Mouse (Mus musculus) lung, embryonic 14.5 days (tissue): Measurements from ENCODE around the gene Hagh. TPM values are rescaled to one million over a fixed set of nuclear protein-coding genes. Genes with fewer than 3 reads are reported as not detected.

ENCODE experiments used
- ATAC-seq: fragments of 200-750 bp; cut with Nextera tagmentation; 2 replicates; pipeline ENCODE4 v1.8.0; 2017; ENCODE audit warnings: mild to moderate bottlenecking, moderate TSS enrichment, moderate library complexity; ENCODE audit not compliant: insufficient read depth
- DNase-seq: peaks from one replicate; pipeline ENCODE4 v3.0.0-alpha.2; 2015
- H3K27ac ChIP-seq: fragments of 300-500 bp; sonication (generic); 2 replicates; pipeline ENCODE4 v1.5.1; 2014; ENCODE audit warnings: low read depth, mild to moderate bottlenecking, moderate library complexity
- H3K27me3 ChIP-seq: fragments of 300-500 bp; sonication (generic); 2 replicates; pipeline ENCODE4 v1.6.1; 2014; ENCODE audit warnings: low read length, control low read depth; ENCODE audit not compliant: insufficient read depth
- H3K36me3 ChIP-seq: fragments of 300-500 bp; sonication (generic); 2 replicates; pipeline ENCODE4 v1.6.1; 2014; ENCODE audit warnings: control low read depth; ENCODE audit not compliant: insufficient read depth
- H3K4me1 ChIP-seq: fragments of 300-500 bp; sonication (generic); 2 replicates; pipeline ENCODE4 v1.6.1; 2014; ENCODE audit warnings: antibody characterized with exemption, control low read depth; ENCODE audit not compliant: insufficient read depth
- H3K4me2 ChIP-seq: fragments of 300-500 bp; sonication (generic); 2 replicates; pipeline ENCODE4 v1.6.1; 2014; ENCODE audit warnings: mild to moderate bottlenecking
- H3K4me3 ChIP-seq: fragments of 300-500 bp; sonication (generic); 2 replicates; pipeline ENCODE4 v1.5.1; 2014; ENCODE audit warnings: low read depth, low read length
- H3K9ac ChIP-seq: fragments of 300-500 bp; sonication (generic); 2 replicates; pipeline ENCODE4 v1.6.1; 2014
- H3K9me3 ChIP-seq: fragments of 300-500 bp; sonication (generic); 2 replicates; pipeline ENCODE4 v1.6.1; 2016; ENCODE audit warnings: low read depth, low read length, control low read depth
- CTCF ChIP-seq: IDR thresholded peaks from 2 replicates; pipeline ENCODE4 v1.5.1; 2016; ENCODE audit warnings: antibody characterized with exemption, low read depth
- WGBS: fragments of 180-500 bp; shearing (Covaris S2); extraction: QIAGEN DNeasy Blood & Tissue Kit; methylation state at CpG from one replicate; pipeline ENCODE4 v1.1.7; 2014; 5-methylcytosine and 5-hydroxymethylcytosine counted together
- polyA plus RNA-seq: library from polyadenylated mRNA; unstranded; fragments of >200 nt; fragmentation: Nextera tagmentation; extraction: Ambion mirVana; gene quantifications from 2 replicates; pipeline ENCODE4 v1.2.1, GENCODE M21; 2014

Hagh gene
- polyA plus RNA-seq, 1 experiment from 2014 or later = 24.8 TPM

GRCm38 (mm10) chr17:24891321-24891720, 51.4 kb downstream of the Hagh start:
- DNase-seq (no peak), ATAC-seq (no peak)
- H3K27me3 ChIP-seq = no peaks in the 10 kb centered on the region
- peaks cover 55% of the 10 kb centered on the region for H3K36me3 ChIP-seq
- TF ChIP-seq CTCF = no peak
- H3K27ac ChIP-seq = no peak overlapping the region
- WGBS = 87% methylated on average over 13 of the region's 13 CpGs
- H3K9me3 ChIP-seq = no peaks in the 10 kb centered on the region
- no peak overlapping the region for H3K4me2 ChIP-seq
- no peak overlapping the region for H3K9ac ChIP-seq
- H3K4me3 ChIP-seq = no peak overlapping the region
- H3K4me1 ChIP-seq = peaks cover 13% of the 10 kb centered on the region

GRCm38 (mm10) chr17:24892785-24893184, 52.8 kb downstream of the Hagh start:
- H3K9me3 ChIP-seq = no peaks in the 10 kb centered on the region
- DNase-seq (no peak), ATAC-seq (no peak)
- H3K36me3 ChIP-seq = peaks cover 63% of the 10 kb centered on the region
- H3K9ac ChIP-seq = no peak overlapping the region
- TF ChIP-seq CTCF = no peak
- H3K4me1 ChIP-seq = peaks cover 6% of the 10 kb centered on the region
- no peak overlapping the region for H3K27ac ChIP-seq
- WGBS = 86% methylated on average over 12 of the region's 12 CpGs
- H3K27me3 ChIP-seq = no peaks in the 10 kb centered on the region
- no peak overlapping the region for H3K4me2 ChIP-seq
- no peak overlapping the region for H3K4me3 ChIP-seq

- no peak overlapping the region for H3K27ac ChIP-seq
- no peak for ATAC-seq
- no peak overlapping the region for H3K4me2 ChIP-seq
- H3K9me3 ChIP-seq = no peaks in the 10 kb centered on the region
- peaks cover 66% of the 10 kb centered on the region for H3K36me3 ChIP-seq
- WGBS = 92% methylated on average over 2 of the region's 2 CpGs
- no peak for DNase-seq
- no peak overlapping the region for H3K9ac ChIP-seq
- H3K27me3 ChIP-seq = no peaks in the 10 kb centered on the region
- H3K4me3 ChIP-seq = no peak overlapping the region
- peaks cover 4% of the 10 kb centered on the region for H3K4me1 ChIP-seq
- no peak for TF ChIP-seq CTCF
Measured at GRCm38 (mm10) chr17:24893276-24893675, 53.3 kb downstream of the Hagh start.

- WGBS = 9% methylated on average over 31 of the region's 31 CpGs
- H3K27ac ChIP-seq = peak overlapping the region; percentile 21
Measured at GRCm38 (mm10) chr17:24894061-24894994, 54.4 kb downstream of the Hagh start.

GRCm38 (mm10) chr17:24894995-24895547, 55.1 kb downstream of the Hagh start, which contains the start of the genes Eme2 and Mrps34:
TSS of gene Eme2 (minus strand) at chr17:24895087.
TSS of gene Mrps34 (plus strand) at chr17:24895116.
- peak within 1 kb of the TSS; percentile 82 for H3K27ac ChIP-seq
- peak within 1 kb of the TSS; percentile 96 for H3K4me2 ChIP-seq
- no peaks in the 10 kb centered on the region for H3K27me3 ChIP-seq
- peaks cover 70% of the 10 kb centered on the region for H3K36me3 ChIP-seq
- under 1% methylated on average over 62 of the region's 62 CpGs for WGBS
- H3K9me3 ChIP-seq = no peaks in the 10 kb centered on the region
- DNase-seq (peak; percentile 93), ATAC-seq (peak; percentile 54)
- peaks cover 4% of the 10 kb centered on the region for H3K4me1 ChIP-seq
- peak within 1 kb of the TSS; percentile 90 for H3K4me3 ChIP-seq
- no peak for TF ChIP-seq CTCF
- peak within 1 kb of the TSS; percentile 82 for H3K9ac ChIP-seq

More at GRCm38 (mm10) chr17:24894061-24894994, 54.4 kb downstream of the Hagh start:
- no peak for TF ChIP-seq CTCF
- Histone ChIP-seq H3K9me3 (no peaks in the 10 kb centered on the region), H3K36me3 (peaks cover 69% of the 10 kb centered on the region), H3K9ac (peak overlapping the region; percentile 82), H3K27me3 (no peaks in the 10 kb centered on the region), H3K4me2 (peak overlapping the region; percentile 96), H3K4me3 (peak overlapping the region; percentile 90), H3K4me1 (peaks cover 4% of the 10 kb centered on the region)
- peak; percentile 9 for ATAC-seq
- no peak for DNase-seq

- DNase-seq = no peak
- no peak for TF ChIP-seq CTCF
- 9% methylated on average over 23 of the region's 23 CpGs for WGBS
Measured at GRCm38 (mm10) chr17:24895571-24896240, 55.8 kb downstream of the Hagh start.

More at GRCm38 (mm10) chr17:24895571-24896240, 55.8 kb downstream of the Hagh start:
- Histone ChIP-seq H3K4me1 (peaks cover 4% of the 10 kb centered on the region), H3K4me2 (peak overlapping the region; percentile 96), H3K9me3 (no peaks in the 10 kb centered on the region), H3K27ac (peak overlapping the region; percentile 82), H3K36me3 (peaks cover 70% of the 10 kb centered on the region), H3K4me3 (peak overlapping the region; percentile 90), H3K9ac (peak overlapping the region; percentile 82), H3K27me3 (no peaks in the 10 kb centered on the region)
- ATAC-seq = no peak; the same call in 1 of the 2 replicates
